Mouse (Mus musculus) embryonic facial prominence, embryonic 11.5 days (tissue): Measurements from ENCODE around the gene Usp39. TPM values are rescaled to one million over a fixed set of nuclear protein-coding genes. Genes with fewer than 3 reads are reported as not detected.

Source experiments
- polyA plus RNA-seq: library from polyadenylated mRNA; unstranded; fragments of >200 nt; fragmentation: Nextera tagmentation; extraction: Ambion mirVana; gene quantifications from 2 replicates; pipeline ENCODE4 v1.2.1, GENCODE M21; 2014

The Usp39 gene
- polyA plus RNA-seq, 1 experiment from 2014 or later: 107 TPM

Other genes with a start within 250 kb of the Usp39 start
- gene St3gal5, start 247.6 kb downstream of the Usp39 start, polyA plus RNA-seq: 28.8 and 32.1 TPM in 2 replicates
- 10.2 and 11.3 TPM in 2 replicates for gene Atoh8, start 109.6 kb downstream of the Usp39 start, polyA plus RNA-seq
- not detected in 2 replicates for gene Sftpb, start 40.6 kb downstream of the Usp39 start, polyA plus RNA-seq
- 16.4 and 19.8 TPM in 2 replicates for gene 0610030E20Rik, start 2.1 kb upstream of the Usp39 start, polyA plus RNA-seq
- gene Tmem150a, start 10.3 kb upstream of the Usp39 start, polyA plus RNA-seq: 7.9 and 9.0 TPM in 2 replicates
- 95.1 and 96.7 TPM in 2 replicates for gene Rnf181, start 21.8 kb upstream of the Usp39 start, polyA plus RNA-seq
- gene Vamp5, start 35.3 kb upstream of the Usp39 start, polyA plus RNA-seq: 13.5 and 15.8 TPM in 2 replicates
- 69.6 and 75.6 TPM in 2 replicates for gene Vamp8, start 45.5 kb upstream of the Usp39 start, polyA plus RNA-seq
- gene Ggcx, start 69.1 kb upstream of the Usp39 start, polyA plus RNA-seq: 12.4 and 15.7 TPM in 2 replicates
- gene Mat2a, start 94.4 kb upstream of the Usp39 start, polyA plus RNA-seq: 503 and 527 TPM in 2 replicates
- gene Sh2d6, start 176.5 kb upstream of the Usp39 start, polyA plus RNA-seq: not detected in 2 replicates
- 17.5 and 20.8 TPM in 2 replicates for gene Capg, start 199.2 kb upstream of the Usp39 start, polyA plus RNA-seq